Mouse (Mus musculus): ENCODE results near the gene Jak3.

Gene Jak3

DNA sequence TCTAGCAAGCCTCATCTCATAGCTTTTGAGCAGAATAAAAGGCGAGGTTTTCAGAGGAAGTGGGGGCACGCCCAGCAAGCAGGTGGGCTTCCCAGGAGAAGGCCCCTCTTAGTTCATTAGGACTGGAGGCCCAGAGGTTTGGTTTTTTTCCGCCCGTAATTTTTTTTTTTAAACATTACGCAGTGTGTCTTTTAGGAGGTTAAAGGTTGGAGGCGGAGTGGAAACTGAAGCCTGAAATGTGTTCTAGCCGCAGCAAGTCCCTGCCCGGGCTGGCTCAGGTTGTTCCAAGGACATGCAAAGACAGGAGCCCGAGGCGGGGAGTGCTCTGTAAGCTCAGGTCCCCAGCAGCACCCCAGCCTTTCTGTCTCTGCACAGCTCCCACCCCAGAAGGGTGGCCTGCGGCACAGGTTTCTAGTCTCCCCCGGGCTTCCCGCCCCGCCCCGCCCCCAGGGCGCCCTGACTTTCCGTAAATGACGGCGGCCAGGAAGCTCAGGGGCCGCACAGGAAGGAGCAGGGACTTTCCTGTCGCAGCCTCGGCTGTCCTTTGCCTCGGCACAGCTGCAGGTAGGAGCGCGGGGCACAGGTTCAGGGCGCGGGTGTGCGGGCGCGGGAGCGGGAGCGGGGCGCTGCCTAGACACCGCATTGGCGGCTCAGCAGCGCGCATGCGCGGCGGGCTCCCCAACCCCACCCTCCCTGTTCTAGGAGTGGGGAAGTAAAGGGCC is at the start of gene Jak3:
Gene Jak3 (plus strand): TSS at position 277 of the 722 bp plus-strand sequence.
- DNase-seq, result peak; percentile 78

- DNase-seq, result no peak
Measured at GRCm38 (mm10) chr8:71626753-71627152, 49.3 kb upstream of the Jak3 start.

GRCm38 (mm10) chr8:71627265-71628099 is 48.6 kb upstream of the Jak3 start:
- no peak for DNase-seq

DNA sequence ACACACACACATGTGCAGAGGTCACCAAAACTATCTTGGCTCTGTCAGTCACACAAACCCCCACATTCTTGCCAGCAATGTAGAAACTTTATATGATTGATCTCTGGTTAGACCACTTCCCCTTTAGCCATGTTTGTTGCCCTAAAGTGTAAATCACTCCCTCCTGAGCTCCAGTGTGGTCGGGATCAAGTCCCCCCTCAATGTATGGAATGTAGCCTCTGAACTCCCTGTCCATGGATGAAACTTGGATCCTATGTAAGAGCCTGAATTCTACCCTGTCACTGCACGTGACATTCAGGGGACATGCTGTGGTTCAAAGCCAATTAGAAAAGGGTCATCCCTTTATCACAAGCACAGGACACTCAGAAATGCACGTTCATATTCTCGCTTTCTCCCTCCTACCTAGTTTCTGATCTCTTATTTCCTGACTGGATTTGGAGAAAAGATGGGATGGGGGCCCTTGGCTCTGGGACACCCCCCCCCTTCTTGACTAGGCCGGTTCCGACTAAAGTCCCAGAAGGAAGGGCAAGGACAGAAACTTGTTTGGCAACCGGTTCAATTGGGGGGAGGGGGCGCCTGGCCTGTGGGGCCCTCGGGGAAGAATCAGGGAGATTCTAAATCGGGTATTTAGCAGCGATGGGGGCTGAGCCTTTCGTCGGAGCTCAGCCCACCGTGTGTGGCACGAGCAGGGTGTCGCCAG is 47.5 kb upstream of the Jak3 start:
- no peak for DNase-seq

- peak; percentile 96 for DNase-seq
Measured at GRCm38 (mm10) chr8:71629096-71629697, 46.9 kb upstream of the Jak3 start.

- DNase-seq, result peak; percentile 54
Measured at GRCm38 (mm10) chr8:71629781-71630212, 46.3 kb upstream of the Jak3 start.

- no peak for DNase-seq
Measured at GRCm38 (mm10) chr8:71630761-71631160, 45.3 kb upstream of the Jak3 start.

GRCm38 (mm10) chr8:71631897-71632296 is 44.2 kb upstream of the Jak3 start:
- DNase-seq, result no peak

- peak; percentile 58 for DNase-seq
Measured at GRCm38 (mm10) chr8:71633164-71633563, 42.9 kb upstream of the Jak3 start.

DNA sequence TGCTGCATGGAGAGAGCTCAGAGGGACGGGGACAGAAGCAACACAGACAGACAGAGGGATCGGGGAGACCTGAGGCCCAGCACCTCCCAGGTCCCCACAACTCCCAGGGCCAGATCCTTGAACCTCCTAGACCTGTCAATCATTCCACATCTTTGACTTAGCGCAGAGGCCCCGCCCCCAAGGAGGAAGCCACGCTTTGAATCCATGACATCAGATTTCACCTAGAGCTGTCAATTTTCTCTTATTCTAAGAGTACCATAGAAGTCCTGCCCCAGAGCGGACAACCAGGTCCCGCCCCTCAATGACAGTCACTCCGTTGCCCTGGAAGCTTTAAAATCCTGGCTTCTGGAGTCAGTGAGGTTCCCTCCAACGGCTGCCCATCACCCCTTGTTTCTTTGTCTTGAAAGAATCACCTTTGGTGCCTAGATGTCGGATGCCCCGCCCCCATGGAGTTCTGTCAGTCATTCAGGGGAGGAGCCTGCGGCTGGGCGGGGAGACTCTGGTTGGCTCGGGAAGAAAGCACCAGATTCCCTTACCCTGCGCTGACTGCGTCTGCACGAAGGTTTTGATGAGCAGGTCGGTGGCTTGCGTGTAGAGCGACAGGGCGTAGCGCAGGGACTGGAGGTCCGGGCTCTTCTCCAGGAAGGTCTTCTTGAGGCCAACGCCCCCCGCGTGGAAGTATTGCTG is 42.0 kb upstream of the Jak3 start:
- peak; percentile 71 for DNase-seq

DNA sequence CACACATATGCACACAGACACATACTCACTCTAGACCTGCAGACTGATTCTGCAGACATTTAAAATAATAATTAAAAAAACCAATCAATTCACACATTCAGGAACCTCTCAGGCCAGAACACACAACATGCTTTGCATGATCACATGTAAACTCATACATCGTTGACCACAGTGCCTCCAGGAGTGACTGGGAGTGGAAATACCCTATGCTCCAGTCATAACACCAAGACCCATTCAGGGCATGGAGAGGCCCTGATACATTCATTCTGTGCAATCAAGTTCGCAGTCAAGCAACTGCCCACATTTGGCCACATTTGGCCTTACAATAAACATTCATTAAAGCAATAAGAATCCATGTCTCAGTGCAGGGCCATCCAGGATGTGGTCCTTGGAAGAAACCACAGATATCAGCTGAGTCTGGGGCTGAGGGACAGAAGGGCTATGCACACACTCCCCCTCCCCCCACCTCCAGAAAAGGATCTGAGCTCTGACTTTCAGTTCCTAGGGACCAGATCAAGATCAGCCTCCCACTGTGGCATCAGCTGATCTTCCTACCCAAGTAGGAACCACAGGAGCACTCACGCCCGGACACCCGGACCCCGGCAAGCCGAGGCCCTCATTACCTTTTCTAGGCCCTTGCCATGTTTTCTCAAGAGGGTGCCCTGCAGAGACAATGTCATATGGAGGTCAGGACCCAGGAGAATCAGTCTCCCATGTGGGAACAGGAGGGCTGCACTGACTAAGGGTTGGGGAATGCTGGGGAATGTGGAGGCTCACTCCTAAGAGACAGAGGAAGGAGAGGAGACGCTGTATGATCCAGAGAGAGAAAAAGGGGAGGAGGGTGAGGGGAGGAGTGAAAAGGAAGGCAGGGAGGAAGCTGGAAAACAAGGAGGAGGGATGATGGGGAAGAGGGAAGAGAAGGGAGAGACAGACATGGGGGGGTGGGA is 38.7 kb upstream of the Jak3 start:
- no peak for DNase-seq

DNA sequence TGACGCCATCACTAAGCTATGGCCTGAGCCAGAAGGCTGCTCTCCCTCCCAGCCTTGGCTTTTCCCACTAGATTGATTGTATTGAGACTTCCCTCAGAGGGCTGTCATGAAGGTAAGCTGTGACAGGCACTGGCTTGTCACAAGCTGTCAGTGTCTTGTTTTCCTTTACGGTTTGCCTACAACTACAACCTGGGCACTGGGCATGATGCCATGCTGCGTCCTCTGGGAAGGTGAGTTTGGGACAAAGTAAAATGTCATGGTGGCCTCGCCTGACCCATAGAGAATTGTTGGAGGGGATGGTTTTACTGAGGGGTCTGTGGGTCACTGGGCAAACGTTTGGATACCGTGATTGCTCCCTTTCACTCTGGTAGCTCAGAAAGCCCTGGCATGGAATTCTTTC is 37.8 kb upstream of the Jak3 start:
- no peak for DNase-seq

GRCm38 (mm10) chr8:71639318-71639717 is 36.8 kb upstream of the Jak3 start:
- no peak for DNase-seq

DNA sequence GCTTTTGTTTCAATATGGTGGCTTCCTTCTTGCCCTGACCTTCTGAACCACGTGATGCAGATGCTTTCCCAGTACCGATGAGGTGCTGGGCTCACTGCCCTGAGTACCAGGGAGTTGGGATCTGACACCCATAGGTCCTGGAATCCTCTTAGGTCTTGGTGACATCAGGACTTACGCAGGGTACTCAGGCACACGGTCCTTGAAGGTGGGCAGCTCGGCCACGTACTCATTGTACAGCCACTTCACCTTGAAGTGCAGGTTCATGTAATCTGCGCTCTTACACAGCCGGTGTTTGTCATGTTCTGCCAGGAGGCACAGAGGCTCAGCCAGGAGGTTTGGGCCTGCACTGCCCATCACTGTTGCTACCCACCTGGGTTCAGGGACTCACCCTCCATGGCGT is 30.6 kb upstream of the Jak3 start:
- DNase-seq, result no peak

DNA sequence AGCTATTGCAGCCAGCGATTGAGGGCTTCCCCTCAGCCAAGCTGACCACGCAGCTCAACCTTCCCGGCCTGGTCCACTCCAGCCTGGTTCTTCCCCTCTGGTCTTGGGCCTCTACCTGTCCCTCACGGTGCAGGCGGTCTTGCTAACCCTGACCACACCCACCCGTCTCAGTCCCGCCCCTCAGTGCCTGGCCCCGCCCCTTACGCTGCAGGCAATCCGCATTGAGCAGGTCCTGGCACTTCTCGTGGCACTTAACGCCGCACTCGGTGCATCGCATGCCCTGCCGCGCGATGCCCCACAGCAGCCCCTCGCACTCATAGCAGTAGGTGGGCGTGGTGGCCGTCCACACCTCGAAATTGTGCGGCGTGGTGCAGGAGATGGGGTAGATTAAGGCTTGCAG is 21.5 kb upstream of the Jak3 start:
- DNase-seq, result peak; percentile 27

GRCm38 (mm10) chr8:71657816-71658215 is 18.3 kb upstream of the Jak3 start:
- no peak for DNase-seq

- DNase-seq, result no peak
Measured at GRCm38 (mm10) chr8:71658515-71659049, 17.5 kb upstream of the Jak3 start.

DNA sequence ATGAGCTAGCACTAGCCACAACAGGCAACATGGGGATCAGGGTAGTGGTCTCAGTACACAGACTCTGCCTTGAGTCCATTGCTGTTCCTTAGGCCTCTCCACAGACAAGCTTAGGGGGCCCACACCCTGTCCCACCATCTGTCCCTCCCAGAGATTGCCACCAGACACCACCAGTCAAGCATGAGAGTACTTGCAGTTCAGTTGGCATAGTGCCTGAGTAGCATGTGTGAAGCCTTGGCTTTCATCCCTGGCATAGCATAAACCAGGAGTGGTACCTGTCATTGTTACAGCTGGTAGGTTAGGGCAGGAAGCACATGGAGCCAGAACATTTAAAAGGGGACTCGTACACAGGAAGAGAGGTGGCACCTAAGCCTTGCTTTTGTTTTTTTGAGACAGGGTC is 16.3 kb upstream of the Jak3 start:
- DNase-seq, result no peak

- DNase-seq, result peak; percentile 87
Measured at GRCm38 (mm10) chr8:71660325-71661120, 15.6 kb upstream of the Jak3 start.
